Mouse (Mus musculus): Measurements from ENCODE around the gene Cd3g. TPM values are rescaled to one million over a fixed set of nuclear protein-coding genes. Genes with fewer than 3 reads are reported as not detected.
A peak's percentile ranks its signal among the peaks of the same experiment; 100 is the strongest.

The Cd3g gene
- total RNA-seq (2014; rRNA removed; ENCODE audit: low replicate concordance) (1.2 TPM in 1 of 2 replicates, not detected in the other), polyA plus RNA-seq (2015; fragmentation: Nextera tagmentation; extraction: Ambion mirVana) (0.11 TPM in 1 of 2 replicates, not detected in the other)

DNA sequence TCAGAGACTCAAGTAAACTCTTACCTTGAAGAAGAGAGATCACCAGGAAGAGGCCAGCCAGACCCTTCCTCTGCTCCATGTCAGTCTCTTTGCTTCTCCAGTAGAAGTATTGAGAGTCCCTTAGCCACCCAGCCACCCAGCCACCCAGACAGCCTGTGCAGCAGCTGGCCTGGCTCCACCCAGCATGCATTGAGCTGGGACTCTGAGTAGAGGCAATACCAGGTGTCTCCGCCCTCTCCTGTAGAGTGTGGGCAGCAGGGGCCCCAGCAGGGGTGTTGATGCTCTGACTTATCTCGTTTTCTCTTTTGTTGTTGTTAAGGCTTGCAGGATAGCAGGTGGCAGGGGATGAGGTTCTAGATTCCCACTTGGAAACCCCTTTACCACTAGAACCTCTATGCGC is at the start of gene Cd3g:
Cd3g (minus strand) TSS at position 190 of the 400 bp plus-strand sequence.
- ATAC-seq (ENCODE audit: insufficient read depth, low read depth) (no peak), DNase-seq (ENCODE audit: low spot score) (no peak)
- no peak within 1 kb of the TSS for H3K9ac ChIP-seq (replicated peaks; ENCODE audit: low read depth, low read length)
- 61% methylated on average over 3 of the region's 3 CpGs for WGBS
- H3K4me1 ChIP-seq (ENCODE audit: control insufficient read depth, insufficient read depth) = no peaks in the 10 kb centered on the region
- peak within 1 kb of the TSS; percentile 57; the same call in 1 of the 2 replicates for H3K27ac ChIP-seq (ENCODE audit: low read depth)
- H3K9me3 ChIP-seq (replicated peaks; ENCODE audit: control insufficient read depth, low read length) = no peaks in the 10 kb centered on the region
- no peak for TF ChIP-seq EP300 (IDR thresholded peaks at IDR 0.05; ENCODE audit: low read depth)
- no peak for TF ChIP-seq CTCF (IDR thresholded peaks at IDR 0.05; ENCODE audit: low read depth)
- H3K27me3 ChIP-seq (ENCODE audit: control insufficient read depth, insufficient read depth, low read length) = no peaks in the 10 kb centered on the region
- no peak within 1 kb of the TSS; the same call in 1 of the 2 replicates for H3K4me2 ChIP-seq (ENCODE audit: low read depth, low read length)
- peak within 1 kb of the TSS; percentile 12; the same call in 1 of the 2 replicates for H3K4me3 ChIP-seq (ENCODE audit: low read depth, low read length)
- H3K36me3 ChIP-seq (replicated peaks; ENCODE audit: control insufficient read depth, insufficient read depth, low read length) = no peaks in the 10 kb centered on the region

DNA sequence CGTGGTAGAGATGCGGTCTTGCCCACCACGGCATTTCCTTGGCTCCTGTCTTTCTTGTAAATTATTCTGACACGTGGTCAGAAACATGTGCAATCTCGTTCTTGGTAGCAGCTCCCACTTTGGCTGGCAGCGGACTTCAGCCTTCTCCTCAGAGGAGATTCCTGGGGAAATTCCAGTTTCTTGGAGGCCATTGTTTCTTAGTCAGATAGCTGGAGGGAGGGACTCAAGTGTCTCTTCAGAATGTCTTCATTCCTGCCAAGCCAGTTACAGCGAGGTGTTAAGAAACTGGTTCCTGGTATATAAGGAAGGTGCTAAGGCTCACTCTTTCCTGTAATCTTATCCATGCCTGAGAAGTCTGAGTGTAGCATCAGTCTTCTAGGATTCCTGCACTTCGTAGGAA is 47.1 kb upstream of the Cd3g start:
- Histone ChIP-seq H3K27me3 (ENCODE audit: control insufficient read depth, insufficient read depth, low read length) (peaks cover 33% of the 10 kb centered on the region), H3K9me3 (replicated peaks; ENCODE audit: control insufficient read depth, low read length) (no peaks in the 10 kb centered on the region), H3K27ac (ENCODE audit: low read depth) (no peak overlapping the region), H3K4me3 (ENCODE audit: low read depth, low read length) (no peak overlapping the region), H3K36me3 (replicated peaks; ENCODE audit: control insufficient read depth, insufficient read depth, low read length) (no peaks in the 10 kb centered on the region), H3K4me1 (ENCODE audit: control insufficient read depth, insufficient read depth) (no peaks in the 10 kb centered on the region), H3K4me2 (ENCODE audit: low read depth, low read length) (no peak overlapping the region), H3K9ac (replicated peaks; ENCODE audit: low read depth, low read length) (no peak overlapping the region)
- no peak for DNase-seq (ENCODE audit: low spot score)
- ATAC-seq (ENCODE audit: insufficient read depth, low read depth) = no peak
- TF ChIP-seq EP300 (IDR thresholded peaks at IDR 0.05; ENCODE audit: low read depth) (no peak), CTCF (IDR thresholded peaks at IDR 0.05; ENCODE audit: low read depth) (no peak)
- WGBS = 55% methylated on average over 8 of the region's 8 CpGs

DNA sequence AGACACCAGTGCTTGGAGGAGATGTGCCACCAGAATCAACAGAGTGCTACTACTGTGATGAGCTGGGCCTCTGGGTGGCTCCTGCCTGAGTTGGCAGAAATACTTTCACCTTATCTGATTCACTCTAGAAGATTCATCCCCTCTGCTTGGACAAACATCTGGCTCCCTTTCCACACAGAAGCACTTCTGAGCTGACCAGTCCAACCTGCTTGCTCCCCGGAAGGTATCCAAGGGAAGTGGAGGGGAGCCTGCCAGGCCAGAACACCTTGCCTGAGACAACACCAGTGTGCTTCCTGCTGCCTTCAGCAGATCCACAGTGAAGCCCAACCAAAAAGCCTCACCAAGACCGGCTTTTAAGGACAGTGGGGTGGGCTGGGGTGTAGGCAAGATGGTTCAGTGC is 44.0 kb upstream of the Cd3g start:
- WGBS = 55% methylated on average over 2 of the region's 2 CpGs
- no peak for ATAC-seq (ENCODE audit: insufficient read depth, low read depth)
- H3K9ac ChIP-seq (replicated peaks; ENCODE audit: low read depth, low read length) = no peak overlapping the region
- H3K27ac ChIP-seq (ENCODE audit: low read depth) = no peak overlapping the region
- H3K4me1 ChIP-seq (ENCODE audit: control insufficient read depth, insufficient read depth) = no peaks in the 10 kb centered on the region
- peaks cover 24% of the 10 kb centered on the region for H3K27me3 ChIP-seq (ENCODE audit: control insufficient read depth, insufficient read depth, low read length)
- no peaks in the 10 kb centered on the region for H3K9me3 ChIP-seq (replicated peaks; ENCODE audit: control insufficient read depth, low read length)
- H3K36me3 ChIP-seq (replicated peaks; ENCODE audit: control insufficient read depth, insufficient read depth, low read length) = no peaks in the 10 kb centered on the region
- no peak overlapping the region for H3K4me2 ChIP-seq (ENCODE audit: low read depth, low read length)
- TF ChIP-seq CTCF (IDR thresholded peaks at IDR 0.05; ENCODE audit: low read depth) (no peak), EP300 (IDR thresholded peaks at IDR 0.05; ENCODE audit: low read depth) (no peak)
- H3K4me3 ChIP-seq (ENCODE audit: low read depth, low read length) = no peak overlapping the region
- no peak for DNase-seq (ENCODE audit: low spot score)

DNA sequence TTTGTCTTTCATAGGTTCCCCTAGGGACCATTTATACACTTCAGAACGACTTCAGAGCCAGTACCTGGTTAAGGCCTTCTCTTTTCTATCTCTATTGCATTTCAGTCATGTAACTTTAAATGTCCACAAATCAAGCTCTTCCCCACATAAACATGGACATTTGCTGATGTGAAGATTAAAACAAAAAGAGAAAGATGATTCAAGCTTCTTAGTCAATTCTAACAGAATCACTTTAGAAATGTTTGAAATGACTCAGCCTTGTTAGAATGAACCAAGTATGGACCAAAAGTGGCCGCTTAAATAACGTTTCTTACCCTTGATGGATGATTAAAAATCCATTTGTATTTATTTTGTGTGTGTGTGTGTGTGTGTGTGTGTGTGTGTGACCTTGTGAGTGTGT is 43.4 kb upstream of the Cd3g start:
- Histone ChIP-seq H3K27ac (ENCODE audit: low read depth) (no peak overlapping the region), H3K9me3 (replicated peaks; ENCODE audit: control insufficient read depth, low read length) (no peaks in the 10 kb centered on the region), H3K4me3 (ENCODE audit: low read depth, low read length) (no peak overlapping the region), H3K9ac (replicated peaks; ENCODE audit: low read depth, low read length) (no peak overlapping the region), H3K4me2 (ENCODE audit: low read depth, low read length) (no peak overlapping the region), H3K4me1 (ENCODE audit: control insufficient read depth, insufficient read depth) (no peaks in the 10 kb centered on the region), H3K27me3 (ENCODE audit: control insufficient read depth, insufficient read depth, low read length) (peaks cover 19% of the 10 kb centered on the region), H3K36me3 (replicated peaks; ENCODE audit: control insufficient read depth, insufficient read depth, low read length) (no peaks in the 10 kb centered on the region)
- no peak for TF ChIP-seq CTCF (IDR thresholded peaks at IDR 0.05; ENCODE audit: low read depth)
- TF ChIP-seq EP300 (IDR thresholded peaks at IDR 0.05; ENCODE audit: low read depth) = no peak
- ATAC-seq (ENCODE audit: insufficient read depth, low read depth) (no peak), DNase-seq (ENCODE audit: low spot score) (no peak)
- WGBS = 55% methylated on average over 3 of the region's 3 CpGs

DNA sequence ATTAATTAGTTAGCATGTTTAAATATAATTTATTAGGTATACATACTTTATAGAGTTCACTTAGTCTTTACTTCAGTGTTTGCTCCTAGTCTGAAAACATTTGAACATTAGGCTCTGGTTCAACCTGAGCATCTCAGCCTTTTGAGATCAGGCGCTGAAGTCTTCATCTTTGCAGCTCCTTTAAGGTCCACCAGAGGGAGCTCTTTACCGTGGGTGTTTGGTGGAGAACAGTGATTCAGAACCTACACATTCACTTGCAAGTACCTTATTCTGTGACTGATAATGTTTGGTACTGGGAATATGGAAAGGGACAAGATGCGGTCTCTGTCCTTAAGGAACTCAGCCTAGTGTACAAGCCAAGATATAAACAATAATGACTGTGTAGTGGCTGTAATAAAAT is 42.6 kb upstream of the Cd3g start:
- TF ChIP-seq CTCF (IDR thresholded peaks at IDR 0.05; ENCODE audit: low read depth) (peak; percentile 90), EP300 (IDR thresholded peaks at IDR 0.05; ENCODE audit: low read depth) (no peak)
- H3K4me1 ChIP-seq (ENCODE audit: control insufficient read depth, insufficient read depth) = no peaks in the 10 kb centered on the region
- H3K9me3 ChIP-seq (replicated peaks; ENCODE audit: control insufficient read depth, low read length) = no peaks in the 10 kb centered on the region
- peaks cover 14% of the 10 kb centered on the region for H3K27me3 ChIP-seq (ENCODE audit: control insufficient read depth, insufficient read depth, low read length)
- no peak overlapping the region for H3K27ac ChIP-seq (ENCODE audit: low read depth)
- WGBS = 10% methylated on average over 3 of the region's 3 CpGs
- no peak overlapping the region for H3K9ac ChIP-seq (replicated peaks; ENCODE audit: low read depth, low read length)
- H3K4me3 ChIP-seq (ENCODE audit: low read depth, low read length) = no peak overlapping the region
- DNase-seq (ENCODE audit: low spot score) = peak; percentile 52
- ATAC-seq (ENCODE audit: insufficient read depth, low read depth) = no peak
- H3K4me2 ChIP-seq (ENCODE audit: low read depth, low read length) = no peak overlapping the region
- H3K36me3 ChIP-seq (replicated peaks; ENCODE audit: control insufficient read depth, insufficient read depth, low read length) = no peaks in the 10 kb centered on the region

DNA sequence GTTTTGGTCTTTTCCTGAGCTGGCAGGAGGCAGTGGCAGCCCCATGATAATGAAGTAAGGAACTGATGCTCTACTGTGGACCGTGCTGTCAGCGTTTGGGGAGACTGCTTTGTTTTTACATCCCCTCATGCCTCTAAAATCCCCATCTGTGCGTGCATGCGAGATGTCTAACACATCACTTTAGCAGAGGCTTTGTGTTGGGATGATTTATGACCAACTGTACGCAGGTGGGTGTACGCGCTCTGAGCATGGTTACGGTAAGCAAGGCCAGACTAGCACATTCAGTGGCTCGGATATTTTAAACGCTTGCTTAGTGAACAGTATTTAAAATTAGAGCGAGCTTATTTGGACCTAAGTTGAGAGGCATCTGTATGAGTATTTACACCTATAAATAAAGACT is 37.8 kb upstream of the Cd3g start:
- no peaks in the 10 kb centered on the region for H3K27me3 ChIP-seq (ENCODE audit: control insufficient read depth, insufficient read depth, low read length)
- ATAC-seq (ENCODE audit: insufficient read depth, low read depth) (no peak), DNase-seq (ENCODE audit: low spot score) (no peak)
- no peak overlapping the region for H3K4me3 ChIP-seq (ENCODE audit: low read depth, low read length)
- no peaks in the 10 kb centered on the region for H3K4me1 ChIP-seq (ENCODE audit: control insufficient read depth, insufficient read depth)
- WGBS = 79% methylated on average over 11 of the region's 11 CpGs
- no peak overlapping the region for H3K27ac ChIP-seq (ENCODE audit: low read depth)
- no peaks in the 10 kb centered on the region for H3K9me3 ChIP-seq (replicated peaks; ENCODE audit: control insufficient read depth, low read length)
- TF ChIP-seq EP300 (IDR thresholded peaks at IDR 0.05; ENCODE audit: low read depth) (no peak), CTCF (IDR thresholded peaks at IDR 0.05; ENCODE audit: low read depth) (no peak)
- H3K4me2 ChIP-seq (ENCODE audit: low read depth, low read length) = no peak overlapping the region
- no peak overlapping the region for H3K9ac ChIP-seq (replicated peaks; ENCODE audit: low read depth, low read length)
- no peaks in the 10 kb centered on the region for H3K36me3 ChIP-seq (replicated peaks; ENCODE audit: control insufficient read depth, insufficient read depth, low read length)

Data from heart, postnatal 0 days (tissue).